Mouse (Mus musculus) megakaryocyte, embryonic 14.5 days (primary cell): ENCODE results near the gene Josd1.

Experiments
- FLI1 ChIP-seq: IDR thresholded peaks from 2 replicates; pipeline ENCODE4 v1.6.1; 2012; ENCODE audit warnings: low read length, inconsistent platforms, mixed read lengths
- GATA1 ChIP-seq: IDR thresholded peaks from 3 replicates; pipeline ENCODE4 v1.6.1; 2012; ENCODE audit warnings: mixed read lengths, low read length, inconsistent platforms, borderline replicate concordance

GRCm38 (mm10) chr15:79688268-79688956, 693 bp upstream of the Josd1 start:
- TF ChIP-seq FLI1: no peak
- TF ChIP-seq GATA1: no peak
